In the genomic region with DNA sequence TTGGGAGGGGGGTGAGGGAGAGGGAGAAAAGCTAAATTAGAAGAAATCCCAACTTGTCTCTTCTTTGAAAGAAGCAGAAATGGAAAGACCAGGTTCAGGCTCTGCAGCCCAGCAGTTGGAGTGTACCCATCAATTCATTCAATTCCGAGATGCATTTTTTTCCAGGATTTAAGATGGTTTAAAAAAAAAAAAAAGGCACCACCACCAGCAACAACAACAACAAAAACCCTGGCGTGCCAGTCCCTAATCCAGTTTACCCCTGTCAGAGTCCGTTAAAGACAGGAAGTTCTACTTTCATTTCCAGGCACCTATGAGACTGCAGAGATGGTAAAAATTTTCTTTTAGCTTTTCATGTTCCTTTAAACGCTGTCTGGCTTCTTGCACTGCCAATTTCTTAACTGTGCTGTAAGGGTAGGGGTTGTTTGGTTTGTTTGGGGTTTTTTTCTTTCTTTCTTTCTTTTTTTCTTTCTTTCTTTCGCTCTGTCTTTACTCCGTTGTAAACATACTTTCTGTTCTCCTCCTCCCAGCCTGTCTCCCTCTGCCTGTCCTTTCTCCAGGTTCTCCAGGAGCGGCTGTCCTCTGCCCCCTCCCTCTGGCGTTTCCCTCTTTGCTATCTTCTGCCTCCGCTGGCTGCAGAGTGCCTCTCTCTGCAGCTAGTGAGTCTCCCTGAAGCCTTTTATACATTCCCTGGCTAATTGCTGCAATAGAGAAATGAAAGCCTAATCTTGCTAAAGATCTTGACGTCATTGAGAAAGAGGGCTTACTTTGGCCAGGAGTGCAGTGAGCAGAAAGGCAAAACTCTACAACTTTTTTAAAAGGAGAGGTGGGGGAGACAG, we compare ENCODE assay signal across 9 mouse cellular contexts. TPM values are rescaled to one million over a fixed set of nuclear protein-coding genes. Genes with fewer than 3 reads are reported as not detected.
DNase-seq lines count a peak whose midpoint lies in the region; ATAC-seq lines count a peak whose summit lies in the region.
"Had no signal": no experiment of that assay in that cellular context is flagged by ENCODE, and none has a peak within 500 bp of the region (broad histone marks: within the 10 kb centered on the region; RNA-seq: fewer than 3 reads in every experiment).

A gene (minus strand): TSS at position 51 of the 836 bp plus-strand sequence.

- ATAC-seq in cerebellum, adult (ENCODE audit: insufficient number of reproducible peaks, low FRiP score, low TSS enrichment), result peak; percentile 79
- ATAC-seq in forebrain, embryonic 15.5 days (replicated peaks), result peak; percentile 80; the same call in 1 of the 2 replicates
- ATAC-seq in midbrain, embryonic 15.5 days (replicated peaks), result no peak

- no peaks in the 10 kb centered on the region for H3K9me3 ChIP-seq in forebrain, embryonic 15.5 days
- no peaks in the 10 kb centered on the region for H3K9me3 ChIP-seq in midbrain, embryonic 15.5 days

- peak within 1 kb of the TSS; percentile 9 for H3K4me3 ChIP-seq in forebrain, embryonic 15.5 days
- no peak within 1 kb of the TSS for H3K4me3 ChIP-seq in midbrain, embryonic 15.5 days

- no peak within 1 kb of the TSS for H3K9ac ChIP-seq in forebrain, embryonic 15.5 days (replicated peaks)
- no peak within 1 kb of the TSS for H3K9ac ChIP-seq in midbrain, embryonic 15.5 days

- H3K4me2 ChIP-seq in forebrain, embryonic 15.5 days (replicated peaks), result peak within 1 kb of the TSS; percentile 34
- peak within 1 kb of the TSS; percentile 36 for H3K4me2 ChIP-seq in midbrain, embryonic 15.5 days

- no peaks in the 10 kb centered on the region for H3K27me3 ChIP-seq in forebrain, embryonic 15.5 days
- H3K27me3 ChIP-seq in midbrain, embryonic 15.5 days (replicated peaks), result no peaks in the 10 kb centered on the region

- H3K36me3 ChIP-seq in forebrain, embryonic 15.5 days, result no peaks in the 10 kb centered on the region
- no peaks in the 10 kb centered on the region for H3K36me3 ChIP-seq in midbrain, embryonic 15.5 days (replicated peaks)

- WGBS in forebrain, embryonic 15.5 days, result 10% methylated on average over 10 of the region's 10 CpGs
- WGBS in midbrain, embryonic 15.5 days, result 14% methylated on average over 10 of the region's 10 CpGs

- no peak within 1 kb of the TSS for H3K27ac ChIP-seq in forebrain, embryonic 15.5 days (replicated peaks)
- no peak within 1 kb of the TSS for H3K27ac ChIP-seq in midbrain, embryonic 15.5 days

- peak; percentile 8 for DNase-seq in heart, adult 8-10 months (ENCODE audit: low spot score)
- DNase-seq in heart, adult 9 months (ENCODE audit: low spot score in 2 of 2), result no peak
- DNase-seq in 416B (ENCODE audit: low read depth), result peak; percentile 64
- peak; percentile 10 for DNase-seq in kidney, postnatal 14 days
- DNase-seq in thymus, postnatal 36 days, result peak; percentile 5 to 12

- peaks cover 17% of the 10 kb centered on the region; the same call in 1 of the 2 replicates for H3K4me1 ChIP-seq in forebrain, embryonic 15.5 days
- no peaks in the 10 kb centered on the region for H3K4me1 ChIP-seq in midbrain, embryonic 15.5 days

RNA-seq across cellular contexts. Expression of the gene that starts here (rescaled TPM):
- total RNA-seq in heart, adult 8-10 months (2022), result under 1 TPM; 0.44 to 0.69 (median 0.56) TPM
- 0.46 and 0.74 TPM in 2 replicates for polyA plus RNA-seq in forebrain, embryonic 15.5 days (2015; fragmentation: Nextera tagmentation; extraction: Ambion mirVana)
- polyA plus RNA-seq in midbrain, embryonic 15.5 days (2015; fragmentation: Nextera tagmentation; extraction: Ambion mirVana), result 0.08 TPM in 2 replicates
- polyA plus RNA-seq: liver, adult 2 months had no signal

Comparison
In these comparisons a context has a peak if more than half of its experiments do, and no peak if none do; other contexts are left out.
1. Peak in DNase-seq in heart, adult 8-10 months; RNA of the gene not detected or under 1 TPM.
2. Peak in ATAC-seq, H3K4me3 ChIP-seq and H3K4me2 ChIP-seq in forebrain, embryonic 15.5 days; RNA of the gene not detected or under 1 TPM.
3. DNase-seq: peak in 416B (single experiment), kidney, postnatal 14 days (single experiment) and thymus, postnatal 36 days (2 of 2); none in heart, adult 9 months (0 of 2).